Mouse (Mus musculus) MEL (cell line): ENCODE results near the gene Deaf1. TPM values are rescaled to one million over a fixed set of nuclear protein-coding genes. Genes with fewer than 3 reads are reported as not detected.

Source experiments
- DNase-seq: peaks from one replicate; pipeline ENCODE4 v3.0.0; 2011; ENCODE audit warnings: low read depth, low spot score
- H3K27ac ChIP-seq: 2 replicates; pipeline ENCODE4 v1.5.1; 2012; ENCODE audit warnings: low read depth, mild to moderate bottlenecking, control low read depth, low read length, moderate library complexity; ENCODE audit not compliant: control insufficient read depth
- H3K27me3 ChIP-seq, 2 experiments: fragments of 150-350 bp in 1 of 2; sonication (generic) in 1 of 2; 2 replicates each; pipeline ENCODE4 v1.6.1; 2012; ENCODE audit warnings: low read length in 2 of 2, mild to moderate bottlenecking in 2 of 2, improper control_type of control experiment in 1 of 2, moderate library complexity in 1 of 2; ENCODE audit not compliant: insufficient read depth in 2 of 2, control insufficient read depth in 1 of 2
- H3K36me3 ChIP-seq, 2 experiments: 2 replicates each; pipeline ENCODE4 v1.6.1; 2012 to 2014; ENCODE audit warnings: low read length in 2 of 2, improper control_type of control experiment in 1 of 2, inconsistent platforms in 1 of 2, mild to moderate bottlenecking in 1 of 2; ENCODE audit not compliant: insufficient read depth in 2 of 2, control insufficient read depth in 1 of 2
- H3K4me1 ChIP-seq, 2 experiments: fragments of 150-350 bp in 1 of 2; sonication (generic) in 1 of 2; 2 replicates each; pipeline ENCODE4 v1.6.1; 2012; ENCODE audit warnings: low read length in 2 of 2, improper control_type of control experiment in 1 of 2, mild to moderate bottlenecking in 1 of 2; ENCODE audit not compliant: insufficient read depth in 2 of 2, control insufficient read depth in 1 of 2
- H3K4me3 ChIP-seq, 2 experiments: fragments of 150-350 bp in 1 of 2; sonication (generic) in 1 of 2; 2 replicates each; pipeline ENCODE4 v1.5.1; 2012; ENCODE audit warnings: low read depth in 2 of 2, low read length in 2 of 2, mild to moderate bottlenecking in 2 of 2, moderate library complexity in 2 of 2, control low read depth in 1 of 2, improper control_type of control experiment in 1 of 2; ENCODE audit not compliant: control insufficient read depth in 1 of 2, insufficient read depth in 1 of 2
- H3K79me2 ChIP-seq: 2 replicates; pipeline ENCODE4 v1.6.1; 2012; ENCODE audit warnings: mild to moderate bottlenecking, low read length, moderate library complexity; ENCODE audit not compliant: control insufficient read depth, poor library complexity, insufficient read depth
- H3K9ac ChIP-seq: 2 replicates; pipeline ENCODE4 v1.6.1; 2012; ENCODE audit warnings: low read depth, mild to moderate bottlenecking, control low read depth, low read length, moderate library complexity; ENCODE audit not compliant: control insufficient read depth, poor library complexity, severe bottlenecking
- H3K9me3 ChIP-seq: fragments of 150-350 bp; sonication (generic); replicated peaks from 2 replicates; pipeline ENCODE4 v1.6.1; 2012; ENCODE audit warnings: mild to moderate bottlenecking, low read length, improper control_type of control experiment, moderate library complexity; ENCODE audit not compliant: insufficient read depth
- BHLHE40 ChIP-seq: IDR thresholded peaks from 2 replicates; pipeline ENCODE4 v1.6.1; 2012; ENCODE audit warnings: low read depth, mild to moderate bottlenecking, inconsistent platforms, low read length, improper control_type of control experiment, borderline replicate concordance
- CHD1 ChIP-seq: IDR thresholded peaks from 2 replicates; pipeline ENCODE4 v1.6.1; 2012; ENCODE audit warnings: low read depth, mild to moderate bottlenecking, inconsistent platforms, low read length, improper control_type of control experiment
- CHD2 ChIP-seq: IDR thresholded peaks from 2 replicates; pipeline ENCODE4 v1.6.1; 2011; ENCODE audit warnings: low read length, improper control_type of control experiment
- E2F4 ChIP-seq: IDR thresholded peaks from 2 replicates; pipeline ENCODE4 v1.6.1; 2011; ENCODE audit warnings: low read depth, low read length, improper control_type of control experiment, borderline replicate concordance
- ELF1 ChIP-seq: IDR thresholded peaks from 2 replicates; pipeline ENCODE4 v1.6.1; 2014; ENCODE audit warnings: low read depth, mild to moderate bottlenecking, inconsistent platforms, low read length, improper control_type of control experiment, moderate library complexity
- GABPA ChIP-seq: IDR thresholded peaks from 2 replicates; pipeline ENCODE4 v1.6.1; 2012; ENCODE audit warnings: low read depth, mild to moderate bottlenecking, inconsistent platforms, low read length, improper control_type of control experiment, moderate library complexity
- KAT2A ChIP-seq: conservative IDR thresholded peaks from 2 replicates; pipeline ENCODE4 v1.6.1; 2012; ENCODE audit warnings: low read depth, low read length, improper control_type of control experiment, inconsistent platforms
- MAX ChIP-seq: IDR thresholded peaks from 2 replicates; pipeline ENCODE4 v1.6.1; 2011; ENCODE audit warnings: low read length, improper control_type of control experiment
- MEF2A ChIP-seq: IDR thresholded peaks from 2 replicates; pipeline ENCODE4 v1.6.1; 2014; ENCODE audit warnings: low read depth, mild to moderate bottlenecking, inconsistent platforms, low read length, improper control_type of control experiment; ENCODE audit not compliant: poor library complexity, insufficient replicate concordance, severe bottlenecking; ENCODE audit errors: extremely low read depth
- MXI1 ChIP-seq: IDR thresholded peaks from 2 replicates; pipeline ENCODE4 v1.6.1; 2011; ENCODE audit warnings: mild to moderate bottlenecking, low read depth, low read length, improper control_type of control experiment
- MYB ChIP-seq: IDR thresholded peaks from 2 replicates; pipeline ENCODE4 v1.6.1; 2011; ENCODE audit warnings: mild to moderate bottlenecking, low read depth, low read length, improper control_type of control experiment
- NRF1 ChIP-seq: IDR thresholded peaks from 2 replicates; pipeline ENCODE4 v1.6.1; 2014; ENCODE audit warnings: low read depth, mild to moderate bottlenecking, inconsistent platforms, low read length, improper control_type of control experiment, moderate library complexity; ENCODE audit not compliant: poor library complexity, insufficient read depth, severe bottlenecking
- RAD21 ChIP-seq: IDR thresholded peaks from 2 replicates; pipeline ENCODE4 v1.6.1; 2011; ENCODE audit warnings: mild to moderate bottlenecking, low read depth, low read length, improper control_type of control experiment
- RCOR1 ChIP-seq: IDR thresholded peaks from 2 replicates; pipeline ENCODE4 v1.6.1; 2012; ENCODE audit warnings: low read depth, mild to moderate bottlenecking, inconsistent platforms, low read length, improper control_type of control experiment
- SIN3A ChIP-seq: IDR thresholded peaks from 2 replicates; pipeline ENCODE4 v1.6.1; 2012; ENCODE audit warnings: low read length, improper control_type of control experiment, inconsistent platforms
- SMC3 ChIP-seq: IDR thresholded peaks from 2 replicates; pipeline ENCODE4 v1.6.1; 2011; ENCODE audit warnings: low read depth, low read length, improper control_type of control experiment
- TAL1 ChIP-seq: IDR thresholded peaks from 2 replicates; pipeline ENCODE4 v1.6.1; 2012; ENCODE audit warnings: mild to moderate bottlenecking, inconsistent platforms, low read length, moderate library complexity, mixed read lengths
- TBP ChIP-seq: IDR thresholded peaks from 2 replicates; pipeline ENCODE4 v1.8.0; 2011; ENCODE audit warnings: low read depth, low read length, improper control_type of control experiment
- USF1 ChIP-seq: IDR thresholded peaks from 2 replicates; pipeline ENCODE4 v1.6.1; 2014; ENCODE audit warnings: low read depth, mild to moderate bottlenecking, inconsistent platforms, low read length, improper control_type of control experiment, moderate library complexity
- USF2 ChIP-seq, 2 experiments: IDR thresholded peaks; 2 replicates each; pipeline ENCODE4 v1.6.1; 2011 to 2012; ENCODE audit warnings: improper control_type of control experiment in 2 of 2, low read length in 2 of 2, borderline replicate concordance in 1 of 2, inconsistent platforms in 1 of 2, low read depth in 1 of 2, mild to moderate bottlenecking in 1 of 2; ENCODE audit not compliant: insufficient read depth in 1 of 2
- ZC3H11A ChIP-seq: IDR thresholded peaks from 2 replicates; pipeline ENCODE4 v1.6.1; 2012; ENCODE audit warnings: low read depth, mild to moderate bottlenecking, inconsistent platforms, low read length, improper control_type of control experiment
- polyA plus RNA-seq, 2 experiments: library from polyadenylated mRNA; stranded (reverse) in 1 of 2; unstranded in 1 of 2; fragments of >175 nt in 1 of 2; fragments of >200 nt in 1 of 2; gene quantifications; 2 replicates each; pipeline versions ENCODE4 v1.2.1 to v1.2.4; 2012; ENCODE audit warnings: low replicate concordance in 2 of 2, low read depth in 1 of 2; ENCODE audit not compliant: insufficient read length in 2 of 2, insufficient read depth in 1 of 2, missing spikeins in 1 of 2
- total RNA-seq: library from RNA; depleted of rRNA; stranded (reverse); fragments of 300-350 nt; gene quantifications from 2 replicates; pipeline ENCODE4 v1.2.3, GENCODE M21; 2012

Gene Deaf1
- total and polyA plus RNA-seq, 3 experiments: 13.2 to 91.1 TPM; not detected in 1

GRCm38 (mm10) chr7:141351061-141351460 lies 23.6 kb upstream of the Deaf1 start:
- no peak for TF ChIP-seq MYB
- TF ChIP-seq RAD21: no peak
- no peak for TF ChIP-seq BHLHE40
- TF ChIP-seq TBP: no peak
- no peak for TF ChIP-seq CHD2
- no peak for TF ChIP-seq MAX
- no peak overlapping the region for H3K9ac ChIP-seq
- H3K36me3 ChIP-seq: no peaks in the 10 kb centered on the region
- H3K27me3 ChIP-seq: peaks cover 7 to 18% of the 10 kb centered on the region in 2 experiments; a peak in 3 of 4 replicates
- no peaks in the 10 kb centered on the region for H3K9me3 ChIP-seq
- H3K27ac ChIP-seq: no peak overlapping the region
- DNase-seq: no peak
- H3K79me2 ChIP-seq: no peaks in the 10 kb centered on the region
- peaks cover 0 to under 1% of the 10 kb centered on the region in 2 experiments; a peak in 1 of 4 replicates for H3K4me1 ChIP-seq
- H3K4me3 ChIP-seq: no peak overlapping the region

DNA sequence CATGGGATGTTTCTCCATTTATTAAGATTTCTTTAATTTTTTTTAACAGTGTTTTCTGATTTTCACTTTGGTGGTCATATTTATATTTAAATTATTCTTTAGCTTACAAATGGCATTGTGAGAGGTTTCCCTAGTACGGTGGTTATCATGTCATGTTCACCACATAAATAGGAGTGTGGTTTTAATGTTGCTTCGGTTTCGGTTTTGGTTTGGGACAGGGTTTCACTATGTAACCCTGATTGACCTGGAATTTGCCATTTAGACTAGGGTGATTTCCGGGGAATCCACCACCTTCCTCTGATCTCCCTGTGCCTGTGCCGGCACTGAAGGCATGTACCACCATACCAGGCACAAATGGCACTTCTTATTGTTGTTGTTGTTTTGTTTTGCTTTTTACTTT lies 17.3 kb upstream of the Deaf1 start:
- DNase-seq: no peak
- Histone ChIP-seq H3K79me2 (no peaks in the 10 kb centered on the region), H3K4me3 (no peak overlapping the region)
- TF ChIP-seq CHD2 (no peak), KAT2A (no peak), ZC3H11A (no peak), CHD1 (no peak)
- TF ChIP-seq, all 39 proteins: peak for 0
- H3K27me3 ChIP-seq: peaks cover 0 to 4% of the 10 kb centered on the region in 2 experiments; a peak in 3 of 4 replicates
- no peak overlapping the region for H3K9ac ChIP-seq
- no peaks in the 10 kb centered on the region for H3K4me1 ChIP-seq
- no peak overlapping the region for H3K27ac ChIP-seq
- no peaks in the 10 kb centered on the region for H3K36me3 ChIP-seq
- H3K9me3 ChIP-seq: no peaks in the 10 kb centered on the region

DNA sequence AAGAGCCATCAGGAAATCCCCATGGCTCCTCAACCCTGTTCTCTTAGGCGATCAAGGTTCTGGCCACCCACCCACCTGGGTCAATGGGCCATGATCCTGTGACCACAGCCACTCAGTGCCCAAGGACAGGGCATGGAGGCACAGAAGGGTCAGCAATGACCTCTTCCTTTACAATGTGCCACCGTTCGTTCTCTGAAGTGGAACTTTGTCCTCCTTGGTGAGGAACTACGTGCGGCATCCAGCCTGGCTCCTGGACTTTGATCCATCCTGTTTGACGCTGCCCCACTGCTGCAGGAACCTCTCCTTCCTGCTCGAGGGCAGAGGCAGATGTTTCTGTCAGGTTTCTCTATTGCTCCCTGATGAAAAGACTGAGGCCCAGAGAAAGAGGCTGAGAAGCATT lies 16.2 kb upstream of the Deaf1 start:
- H3K9ac ChIP-seq: no peak overlapping the region
- no peaks in the 10 kb centered on the region for H3K79me2 ChIP-seq
- DNase-seq: no peak
- peaks cover 0 to 4% of the 10 kb centered on the region in 2 experiments; a peak in 3 of 4 replicates for H3K27me3 ChIP-seq
- no peaks in the 10 kb centered on the region for H3K4me1 ChIP-seq
- H3K4me3 ChIP-seq: no peak overlapping the region
- no peak overlapping the region for H3K27ac ChIP-seq
- no peaks in the 10 kb centered on the region for H3K36me3 ChIP-seq
- H3K9me3 ChIP-seq: no peaks in the 10 kb centered on the region
- TF ChIP-seq NRF1 (no peak), SIN3A (no peak), RCOR1 (no peak), BHLHE40 (no peak), MXI1 (no peak), RAD21 (no peak), E2F4 (no peak), ELF1 (no peak), MYB (no peak), MEF2A (no peak), TAL1 (no peak), USF2 (IDR thresholded peaks at IDR 0.05; ENCODE audit: borderline replicate concordance in 1 of 2, insufficient read depth in 1 of 2, low read depth in 1 of 2, low read length in 2 of 2) (no peak), SMC3 (no peak), CHD2 (no peak), GABPA (no peak), USF1 (no peak)
